Comparison of ENCODE assay signal across 27 mouse cellular contexts in genomic region chr13:19296325-19296724, GRCm38 (mm10).
"Had no signal": no experiment of that assay in that cellular context is flagged by ENCODE, and none has a peak within 500 bp of the region (broad histone marks: within the 10 kb centered on the region; RNA-seq: fewer than 3 reads in every experiment).

No protein-coding gene starts in this region.

- H3K36me3 ChIP-seq: heart, embryonic 10.5 days; heart, embryonic 12.5 days; hindbrain, embryonic 10.5 days; hindbrain, embryonic 12.5 days; intestine, embryonic 15.5 days; limb, embryonic 13.5 days; limb, embryonic 15.5 days; liver, embryonic 12.5 days had no signal

- H3K9ac ChIP-seq: heart, embryonic 12.5 days; hindbrain, embryonic 12.5 days; hindbrain, embryonic 14.5 days; intestine, embryonic 15.5 days; limb, embryonic 13.5 days; limb, embryonic 15.5 days; liver, embryonic 12.5 days; liver, embryonic 14.5 days had no signal

- H3K4me2 ChIP-seq: heart, embryonic 12.5 days; hindbrain, embryonic 12.5 days; hindbrain, embryonic 14.5 days; intestine, embryonic 15.5 days; limb, embryonic 13.5 days; limb, embryonic 15.5 days; liver, embryonic 12.5 days had no signal

- DNase-seq: gastrocnemius, adult 2 months; gastrocnemius, postnatal 10 days; gastrocnemius, postnatal 25 days; heart, adult 18-20 months; heart, postnatal 10 days; heart, postnatal 4 days; kidney, adult 18-20 months; kidney, adult 8-10 months; kidney, postnatal 10 days; kidney, postnatal 25 days; kidney, postnatal 4 days; layer of hippocampus, adult 9-11 months; layer of hippocampus, postnatal 36 days; left cerebral cortex, postnatal 4 days had no signal

- H3K27ac ChIP-seq: gastrocnemius, adult 2 months; heart, embryonic 10.5 days; hindbrain, embryonic 10.5 days; hindbrain, embryonic 12.5 days; hindbrain, embryonic 14.5 days; intestine, embryonic 15.5 days; limb, embryonic 13.5 days; limb, embryonic 15.5 days; liver, embryonic 12.5 days; liver, embryonic 14.5 days had no signal

- H3K4me1 ChIP-seq: heart, embryonic 10.5 days; heart, embryonic 12.5 days; hindbrain, embryonic 10.5 days; hindbrain, embryonic 12.5 days; intestine, embryonic 15.5 days; limb, embryonic 13.5 days; limb, embryonic 15.5 days; liver, embryonic 12.5 days had no signal

- H3K4me3 ChIP-seq: gastrocnemius, adult 2 months; heart, embryonic 10.5 days; heart, embryonic 12.5 days; hindbrain, embryonic 10.5 days; hindbrain, embryonic 12.5 days; intestine, embryonic 15.5 days; limb, embryonic 13.5 days; limb, embryonic 15.5 days; liver, embryonic 12.5 days had no signal

- ATAC-seq: hindbrain, embryonic 16.5 days; inflammation-experienced regulatory T-cells, adult 6 months; intestine, embryonic 15.5 days; intestine, postnatal 0 days; liver, embryonic 12.5 days had no signal

- H3K9me3 ChIP-seq: heart, embryonic 10.5 days; heart, embryonic 12.5 days; hindbrain, embryonic 10.5 days; hindbrain, embryonic 12.5 days; intestine, embryonic 15.5 days; limb, embryonic 13.5 days; limb, embryonic 15.5 days; liver, embryonic 12.5 days had no signal

- H3K27me3 ChIP-seq: heart, embryonic 12.5 days; hindbrain, embryonic 12.5 days; intestine, embryonic 15.5 days; limb, embryonic 13.5 days; limb, embryonic 15.5 days; liver, embryonic 12.5 days had no signal
